Mouse (Mus musculus) lung, postnatal 25 days (tissue): ENCODE data around the gene Tgfbr1.
"Not testable (repeated sequence)": the region's sequence is repeated elsewhere in the genome, so short reads cannot be mapped to it uniquely, and the experiment has no call there.

Experiments used
- DNase-seq: peaks from one replicate; pipeline ENCODE4 v3.0.0; 2022; ENCODE audit warnings: low spot score

Tgfbr1 gene

GRCm38 (mm10) chr4:47349759-47350158 is 3.3 kb upstream of the Tgfbr1 start:
- no peak for DNase-seq

GRCm38 (mm10) chr4:47351386-47352049 is 1.5 kb upstream of the Tgfbr1 start:
- DNase-seq: peak; percentile 55

GRCm38 (mm10) chr4:47352061-47352661 is 861 bp upstream of the Tgfbr1 start:
- peak; percentile 42 for DNase-seq

- DNase-seq: peak; percentile 72
Observed at GRCm38 (mm10) chr4:47353416-47354111, 542 bp downstream of the Tgfbr1 start.

GRCm38 (mm10) chr4:47354304-47354703 is 1.3 kb downstream of the Tgfbr1 start:
- DNase-seq: no peak

- DNase-seq: no peak
Observed at GRCm38 (mm10) chr4:47362662-47363061, 9.6 kb downstream of the Tgfbr1 start.

- DNase-seq: peak; percentile 18
Observed at GRCm38 (mm10) chr4:47363134-47363533, 10.1 kb downstream of the Tgfbr1 start.

GRCm38 (mm10) chr4:47368717-47369116 is 15.7 kb downstream of the Tgfbr1 start:
- DNase-seq: no peak

- DNase-seq: peak; percentile 15
Observed at GRCm38 (mm10) chr4:47378716-47379115, 25.7 kb downstream of the Tgfbr1 start.

- no peak for DNase-seq
Observed at GRCm38 (mm10) chr4:47382426-47382825, 29.4 kb downstream of the Tgfbr1 start.

- not testable (repeated sequence) for DNase-seq
Observed at GRCm38 (mm10) chr4:47391926-47392325, 38.9 kb downstream of the Tgfbr1 start.

- no peak for DNase-seq
Observed at GRCm38 (mm10) chr4:47396251-47396650, 43.2 kb downstream of the Tgfbr1 start.

- no peak for DNase-seq
Observed at GRCm38 (mm10) chr4:47397951-47398687, 45.1 kb downstream of the Tgfbr1 start.

GRCm38 (mm10) chr4:47399824-47400223 is 46.8 kb downstream of the Tgfbr1 start:
- DNase-seq: peak; percentile 61

GRCm38 (mm10) chr4:47400314-47400713 is 47.3 kb downstream of the Tgfbr1 start:
- DNase-seq: no peak

GRCm38 (mm10) chr4:47402200-47402599 is 49.2 kb downstream of the Tgfbr1 start:
- DNase-seq: no peak

- DNase-seq: no peak
Observed at GRCm38 (mm10) chr4:47404536-47404935, 51.5 kb downstream of the Tgfbr1 start.

GRCm38 (mm10) chr4:47407161-47407560 is 54.1 kb downstream of the Tgfbr1 start:
- DNase-seq: no peak

- no peak for DNase-seq
Observed at GRCm38 (mm10) chr4:47417871-47418270, 64.8 kb downstream of the Tgfbr1 start.

- no peak for DNase-seq
Observed at GRCm38 (mm10) chr4:47419268-47419973, 66.4 kb downstream of the Tgfbr1 start.

GRCm38 (mm10) chr4:47420191-47420590 is 67.2 kb downstream of the Tgfbr1 start:
- DNase-seq: no peak

- no peak for DNase-seq
Observed at GRCm38 (mm10) chr4:47422194-47422593, 69.2 kb downstream of the Tgfbr1 start.
